Mouse (Mus musculus): Measurements from ENCODE around the gene Cgrrf1. TPM values are rescaled to one million over a fixed set of nuclear protein-coding genes. Genes with fewer than 3 reads are reported as not detected.
"Not testable (repeated sequence)": the region's sequence is repeated elsewhere in the genome, so short reads cannot be mapped to it uniquely, and the experiment has no call there.

The Cgrrf1 gene
- polyA plus RNA-seq, 1 experiment from 2014 or later: 35.0 TPM

GRCm38 (mm10) chr14:46818743-46819142 is 13.2 kb upstream of the Cgrrf1 start:
- Histone ChIP-seq H3K27me3 (ENCODE audit: control insufficient read depth, insufficient read depth, low read length) (no peaks in the 10 kb centered on the region; the same call in 1 of the 2 replicates), H3K36me3 (ENCODE audit: control insufficient read depth, insufficient read depth, low read length) (no peaks in the 10 kb centered on the region), H3K4me3 (ENCODE audit: low read depth, low read length) (no peak overlapping the region), H3K9me3 (ENCODE audit: control insufficient read depth, low read length) (no peaks in the 10 kb centered on the region), H3K27ac (ENCODE audit: low read depth, low read length) (no peak overlapping the region), H3K9ac (ENCODE audit: low read depth, low read length) (no peak overlapping the region), H3K4me2 (replicated peaks; ENCODE audit: low read depth, low read length) (no peak overlapping the region), H3K4me1 (replicated peaks; ENCODE audit: control insufficient read depth, insufficient read depth, low read length) (peaks cover 3% of the 10 kb centered on the region; the same call in 1 of the 2 replicates)
- 93% methylated on average over 7 of the region's 7 CpGs for WGBS
- DNase-seq (ENCODE audit: low spot score): no peak
- ATAC-seq (ENCODE audit: low FRiP score): no peak

GRCm38 (mm10) chr14:46819961-46820360 is 12.0 kb upstream of the Cgrrf1 start:
- H3K36me3 ChIP-seq (ENCODE audit: control insufficient read depth, insufficient read depth, low read length); H3K27me3 ChIP-seq (ENCODE audit: control insufficient read depth, insufficient read depth, low read length); H3K9me3 ChIP-seq (ENCODE audit: control insufficient read depth, low read length); DNase-seq (ENCODE audit: low spot score); H3K4me2 ChIP-seq (replicated peaks; ENCODE audit: low read depth, low read length); H3K4me3 ChIP-seq (ENCODE audit: low read depth, low read length); H3K4me1 ChIP-seq (replicated peaks; ENCODE audit: control insufficient read depth, insufficient read depth, low read length); H3K27ac ChIP-seq (ENCODE audit: low read depth, low read length); H3K9ac ChIP-seq (ENCODE audit: low read depth, low read length); ATAC-seq (ENCODE audit: low FRiP score): not testable (repeated sequence)
- 89% methylated on average over 5 of the region's 6 CpGs for WGBS

GRCm38 (mm10) chr14:46821271-46821872 is 10.6 kb upstream of the Cgrrf1 start:
- Histone ChIP-seq H3K4me1 (replicated peaks; ENCODE audit: control insufficient read depth, insufficient read depth, low read length) (peaks cover 3% of the 10 kb centered on the region; the same call in 1 of the 2 replicates), H3K4me2 (replicated peaks; ENCODE audit: low read depth, low read length) (peak overlapping the region; percentile 71), H3K9me3 (ENCODE audit: control insufficient read depth, low read length) (no peaks in the 10 kb centered on the region), H3K4me3 (ENCODE audit: low read depth, low read length) (peak overlapping the region; percentile 69), H3K27ac (ENCODE audit: low read depth, low read length) (peak overlapping the region; percentile 70), H3K9ac (ENCODE audit: low read depth, low read length) (peak overlapping the region; percentile 69), H3K27me3 (ENCODE audit: control insufficient read depth, insufficient read depth, low read length) (no peaks in the 10 kb centered on the region; the same call in 1 of the 2 replicates), H3K36me3 (ENCODE audit: control insufficient read depth, insufficient read depth, low read length) (no peaks in the 10 kb centered on the region)
- ATAC-seq (ENCODE audit: low FRiP score): no peak
- DNase-seq (ENCODE audit: low spot score): no peak
- 1% methylated on average over 11 of the region's 11 CpGs for WGBS

GRCm38 (mm10) chr14:46821873-46822716 is 9.8 kb upstream of the Cgrrf1 start, which contains the start of gene Gmfb:
Gene Gmfb (minus strand): TSS chr14:46822242.
- under 1% methylated on average over 64 of the region's 65 CpGs for whole genome bisulfite sequencing
- peak within 1 kb of the TSS; percentile 69 for H3K9ac ChIP-seq (ENCODE audit: low read depth, low read length)
- H3K27me3 ChIP-seq (ENCODE audit: control insufficient read depth, insufficient read depth, low read length): no peaks in the 10 kb centered on the region; the same call in 1 of the 2 replicates
- H3K36me3 ChIP-seq (ENCODE audit: control insufficient read depth, insufficient read depth, low read length): no peaks in the 10 kb centered on the region
- DNase-seq (ENCODE audit: low spot score): peak; percentile 94
- peak; percentile 96 for ATAC-seq (ENCODE audit: low FRiP score)
- peaks cover 3% of the 10 kb centered on the region; the same call in 1 of the 2 replicates for H3K4me1 ChIP-seq (replicated peaks; ENCODE audit: control insufficient read depth, insufficient read depth, low read length)
- peak within 1 kb of the TSS; percentile 70 for H3K27ac ChIP-seq (ENCODE audit: low read depth, low read length)
- H3K9me3 ChIP-seq (ENCODE audit: control insufficient read depth, low read length): no peaks in the 10 kb centered on the region
- H3K4me3 ChIP-seq (ENCODE audit: low read depth, low read length): peak within 1 kb of the TSS; percentile 69
- H3K4me2 ChIP-seq (replicated peaks; ENCODE audit: low read depth, low read length): peak within 1 kb of the TSS; percentile 71

- Histone ChIP-seq H3K27me3 (ENCODE audit: control insufficient read depth, insufficient read depth, low read length) (no peaks in the 10 kb centered on the region; the same call in 1 of the 2 replicates), H3K4me2 (replicated peaks; ENCODE audit: low read depth, low read length) (no peak overlapping the region), H3K9ac (ENCODE audit: low read depth, low read length) (no peak overlapping the region), H3K27ac (ENCODE audit: low read depth, low read length) (no peak overlapping the region), H3K9me3 (ENCODE audit: control insufficient read depth, low read length) (no peaks in the 10 kb centered on the region), H3K4me3 (ENCODE audit: low read depth, low read length) (no peak overlapping the region), H3K36me3 (ENCODE audit: control insufficient read depth, insufficient read depth, low read length) (no peaks in the 10 kb centered on the region), H3K4me1 (replicated peaks; ENCODE audit: control insufficient read depth, insufficient read depth, low read length) (peaks cover 3% of the 10 kb centered on the region; the same call in 1 of the 2 replicates)
- DNase-seq (ENCODE audit: low spot score) (no peak), ATAC-seq (ENCODE audit: low FRiP score) (no peak)
- 74% methylated on average over 2 of the region's 2 CpGs for WGBS
These were observed 7.9 kb upstream of the Cgrrf1 start for GRCm38 (mm10) chr14:46823996-46824395.

- Histone ChIP-seq H3K4me3 (ENCODE audit: low read depth, low read length) (no peak overlapping the region), H3K27ac (ENCODE audit: low read depth, low read length) (no peak overlapping the region), H3K4me2 (replicated peaks; ENCODE audit: low read depth, low read length) (no peak overlapping the region), H3K9me3 (ENCODE audit: control insufficient read depth, low read length) (no peaks in the 10 kb centered on the region), H3K27me3 (ENCODE audit: control insufficient read depth, insufficient read depth, low read length) (no peaks in the 10 kb centered on the region; the same call in 1 of the 2 replicates), H3K4me1 (replicated peaks; ENCODE audit: control insufficient read depth, insufficient read depth, low read length) (no peaks in the 10 kb centered on the region), H3K9ac (ENCODE audit: low read depth, low read length) (no peak overlapping the region), H3K36me3 (ENCODE audit: control insufficient read depth, insufficient read depth, low read length) (no peaks in the 10 kb centered on the region)
- 83% methylated on average over 1 of the region's 1 CpGs for WGBS
- ATAC-seq (ENCODE audit: low FRiP score) (no peak), DNase-seq (ENCODE audit: low spot score) (no peak)
These were observed 4.5 kb upstream of the Cgrrf1 start for GRCm38 (mm10) chr14:46827430-46827829.

GRCm38 (mm10) chr14:46831295-46831694 is 630 bp upstream of the Cgrrf1 start:
- H3K27ac ChIP-seq (ENCODE audit: low read depth, low read length): no peak overlapping the region

GRCm38 (mm10) chr14:46832354-46833272 is 688 bp downstream of the Cgrrf1 start:
- DNase-seq (ENCODE audit: low spot score): peak; percentile 32
- Histone ChIP-seq H3K4me1 (replicated peaks; ENCODE audit: control insufficient read depth, insufficient read depth, low read length) (no peaks in the 10 kb centered on the region), H3K4me3 (ENCODE audit: low read depth, low read length) (peak overlapping the region; percentile 76), H3K4me2 (replicated peaks; ENCODE audit: low read depth, low read length) (peak overlapping the region; percentile 72), H3K27me3 (ENCODE audit: control insufficient read depth, insufficient read depth, low read length) (no peaks in the 10 kb centered on the region), H3K9me3 (ENCODE audit: control insufficient read depth, low read length) (no peaks in the 10 kb centered on the region), H3K27ac (ENCODE audit: low read depth, low read length) (0 out of 2 replicates have a peak overlapping the region, but pooled peaks have one; percentile 24), H3K9ac (ENCODE audit: low read depth, low read length) (peak overlapping the region; percentile 80), H3K36me3 (ENCODE audit: control insufficient read depth, insufficient read depth, low read length) (no peaks in the 10 kb centered on the region)
- no peak; the same call in 1 of the 2 replicates for ATAC-seq (ENCODE audit: low FRiP score)
- 10% methylated on average over 40 of the region's 40 CpGs for WGBS

More at GRCm38 (mm10) chr14:46831295-46831694, 630 bp upstream of the Cgrrf1 start:
- peak overlapping the region; percentile 53 for H3K9ac ChIP-seq (ENCODE audit: low read depth, low read length)
- H3K36me3 ChIP-seq (ENCODE audit: control insufficient read depth, insufficient read depth, low read length): no peaks in the 10 kb centered on the region
- peak overlapping the region; percentile 76 for H3K4me3 ChIP-seq (ENCODE audit: low read depth, low read length)
- DNase-seq (ENCODE audit: low spot score): peak; percentile 5
- 6% methylated on average over 4 of the region's 4 CpGs for WGBS
- no peaks in the 10 kb centered on the region for H3K27me3 ChIP-seq (ENCODE audit: control insufficient read depth, insufficient read depth, low read length)
- H3K9me3 ChIP-seq (ENCODE audit: control insufficient read depth, low read length): no peaks in the 10 kb centered on the region
- ATAC-seq (ENCODE audit: low FRiP score): peak; percentile 3; the same call in 1 of the 2 replicates
- no peaks in the 10 kb centered on the region for H3K4me1 ChIP-seq (replicated peaks; ENCODE audit: control insufficient read depth, insufficient read depth, low read length)
- H3K4me2 ChIP-seq (replicated peaks; ENCODE audit: low read depth, low read length): peak overlapping the region; percentile 72
